Mouse (Mus musculus): ENCODE measurements around the gene Ttc38. TPM values are rescaled to one million over a fixed set of nuclear protein-coding genes. Genes with fewer than 3 reads are reported as not detected.

The Ttc38 gene
- polyA plus RNA-seq, 1 experiment, result 0.12 TPM

- Histone ChIP-seq H3ac (ENCODE audit: control insufficient read depth, insufficient read length) (no peak overlapping the region), H3K4me3 (no peak overlapping the region), H3K36me3 (ENCODE audit: control insufficient read depth, insufficient read depth) (no peaks in the 10 kb centered on the region), H3K27me3 (ENCODE audit: control insufficient read depth, insufficient read depth, insufficient read length) (peaks cover 7% of the 10 kb centered on the region), H3K4me2 (ENCODE audit: low read depth) (no peak overlapping the region), H3K79me2 (ENCODE audit: control insufficient read depth, insufficient read depth) (no peaks in the 10 kb centered on the region)
- TF ChIP-seq USF1 (IDR thresholded peaks at IDR 0.05; ENCODE audit: low read depth) (no peak), E2F4 (IDR thresholded peaks at IDR 0.05; ENCODE audit: insufficient read depth) (no peak), POLR2AphosphoS2 (IDR thresholded peaks at IDR 0.05; ENCODE audit: insufficient read length, low read depth) (no peak), TCF3 (IDR thresholded peaks at IDR 0.05; ENCODE audit: insufficient read length, low read depth) (no peak), CEBPB (IDR thresholded peaks at IDR 0.05; ENCODE audit: insufficient read depth, poor library complexity, severe bottlenecking) (no peak), MYOG (IDR thresholded peaks at IDR 0.05; ENCODE audit: control insufficient read depth in 1 of 3, insufficient read depth in 1 of 3, insufficient read length in 2 of 3, low read depth in 2 of 3) (no peak), MYOD1 (IDR thresholded peaks at IDR 0.05; ENCODE audit: control insufficient read depth in 1 of 3, insufficient read length in 2 of 3, low read depth in 2 of 3) (no peak), SRF (IDR thresholded peaks at IDR 0.05; ENCODE audit: control insufficient read depth, insufficient read length, low read depth) (no peak), REST (IDR thresholded peaks at IDR 0.05; ENCODE audit: insufficient read depth, insufficient read length) (no peak), MAX (IDR thresholded peaks at IDR 0.05; ENCODE audit: low read depth) (no peak), POLR2A (IDR thresholded peaks at IDR 0.05; ENCODE audit: insufficient read length, low read depth) (no peak), TCF12 (IDR thresholded peaks at IDR 0.05; ENCODE audit: insufficient read depth, poor library complexity, severe bottlenecking) (no peak)
Observed at GRCm38 (mm10) chr15:85809091-85809490, 23.0 kb upstream of the Ttc38 start.

DNA sequence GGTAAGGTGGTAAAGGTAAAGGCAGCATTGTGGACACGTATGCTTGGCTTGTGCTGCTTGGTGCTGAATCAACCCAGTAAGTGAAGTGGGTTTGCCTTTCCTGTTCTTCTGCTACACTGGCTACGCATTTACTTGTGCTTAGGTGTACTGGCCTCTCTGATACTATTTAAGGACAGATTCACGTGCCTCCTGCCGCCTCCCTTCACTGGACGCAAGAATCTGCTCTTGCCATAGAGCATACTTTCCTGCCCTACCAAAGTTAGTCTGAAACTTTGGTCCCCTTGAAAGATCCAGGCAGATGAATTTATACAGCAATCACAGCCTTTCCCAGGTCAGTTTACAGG lies 21.7 kb upstream of the Ttc38 start:
- H3K4me3 ChIP-seq, result peak overlapping the region; percentile 49
- TF ChIP-seq MYOG (IDR thresholded peaks at IDR 0.05; ENCODE audit: control insufficient read depth in 1 of 3, insufficient read depth in 1 of 3, insufficient read length in 2 of 3, low read depth in 2 of 3), result no peak
- TF ChIP-seq REST (IDR thresholded peaks at IDR 0.05; ENCODE audit: insufficient read depth, insufficient read length), result no peak
- TF ChIP-seq MAX (IDR thresholded peaks at IDR 0.05; ENCODE audit: low read depth), result no peak
- TF ChIP-seq POLR2A (IDR thresholded peaks at IDR 0.05; ENCODE audit: insufficient read length, low read depth), result no peak
- TF ChIP-seq TCF12 (IDR thresholded peaks at IDR 0.05; ENCODE audit: insufficient read depth, poor library complexity, severe bottlenecking), result no peak
- no peak for TF ChIP-seq E2F4 (IDR thresholded peaks at IDR 0.05; ENCODE audit: insufficient read depth)
- no peak for TF ChIP-seq POLR2AphosphoS2 (IDR thresholded peaks at IDR 0.05; ENCODE audit: insufficient read length, low read depth)
- no peak for TF ChIP-seq MYOD1 (IDR thresholded peaks at IDR 0.05; ENCODE audit: control insufficient read depth in 1 of 3, insufficient read length in 2 of 3, low read depth in 2 of 3)
- no peak for TF ChIP-seq TCF3 (IDR thresholded peaks at IDR 0.05; ENCODE audit: insufficient read length, low read depth)
- TF ChIP-seq CEBPB (IDR thresholded peaks at IDR 0.05; ENCODE audit: insufficient read depth, poor library complexity, severe bottlenecking), result no peak
- TF ChIP-seq SRF (IDR thresholded peaks at IDR 0.05; ENCODE audit: control insufficient read depth, insufficient read length, low read depth), result no peak

GRCm38 (mm10) chr15:85810806-85811521 lies 21.1 kb upstream of the Ttc38 start:
- peak overlapping the region; percentile 49 for H3K4me3 ChIP-seq
- peaks cover 21% of the 10 kb centered on the region for H3K27me3 ChIP-seq (ENCODE audit: control insufficient read depth, insufficient read depth, insufficient read length)
- no peaks in the 10 kb centered on the region for H3K36me3 ChIP-seq (ENCODE audit: control insufficient read depth, insufficient read depth)
- TF ChIP-seq USF1 (IDR thresholded peaks at IDR 0.05; ENCODE audit: low read depth) (no peak), REST (IDR thresholded peaks at IDR 0.05; ENCODE audit: insufficient read depth, insufficient read length) (no peak), MYOD1 (IDR thresholded peaks at IDR 0.05; ENCODE audit: control insufficient read depth in 1 of 3, insufficient read length in 2 of 3, low read depth in 2 of 3) (peak in 1 of 3 experiments; percentile 78), MAX (IDR thresholded peaks at IDR 0.05; ENCODE audit: low read depth) (no peak), POLR2A (IDR thresholded peaks at IDR 0.05; ENCODE audit: insufficient read length, low read depth) (no peak), POLR2AphosphoS2 (IDR thresholded peaks at IDR 0.05; ENCODE audit: insufficient read length, low read depth) (no peak), SRF (IDR thresholded peaks at IDR 0.05; ENCODE audit: control insufficient read depth, insufficient read length, low read depth) (peak; percentile 66), TCF3 (IDR thresholded peaks at IDR 0.05; ENCODE audit: insufficient read length, low read depth) (no peak), TCF12 (IDR thresholded peaks at IDR 0.05; ENCODE audit: insufficient read depth, poor library complexity, severe bottlenecking) (no peak), E2F4 (IDR thresholded peaks at IDR 0.05; ENCODE audit: insufficient read depth) (no peak), MYOG (IDR thresholded peaks at IDR 0.05; ENCODE audit: control insufficient read depth in 1 of 3, insufficient read depth in 1 of 3, insufficient read length in 2 of 3, low read depth in 2 of 3) (peak; percentile 16 to 59 (median 29))
- H3K4me2 ChIP-seq (ENCODE audit: low read depth), result peak overlapping the region; percentile 81
- no peaks in the 10 kb centered on the region for H3K79me2 ChIP-seq (ENCODE audit: control insufficient read depth, insufficient read depth)
- H3ac ChIP-seq (ENCODE audit: control insufficient read depth, insufficient read length), result peak overlapping the region; percentile 33

More for the DNA sequence above, 21.7 kb upstream of the Ttc38 start:
- peak overlapping the region; percentile 81 for H3K4me2 ChIP-seq (ENCODE audit: low read depth)
- H3ac ChIP-seq (ENCODE audit: control insufficient read depth, insufficient read length), result peak overlapping the region; percentile 33
- no peaks in the 10 kb centered on the region for H3K36me3 ChIP-seq (ENCODE audit: control insufficient read depth, insufficient read depth)
- no peaks in the 10 kb centered on the region for H3K79me2 ChIP-seq (ENCODE audit: control insufficient read depth, insufficient read depth)
- peaks cover 16% of the 10 kb centered on the region for H3K27me3 ChIP-seq (ENCODE audit: control insufficient read depth, insufficient read depth, insufficient read length)

DNA sequence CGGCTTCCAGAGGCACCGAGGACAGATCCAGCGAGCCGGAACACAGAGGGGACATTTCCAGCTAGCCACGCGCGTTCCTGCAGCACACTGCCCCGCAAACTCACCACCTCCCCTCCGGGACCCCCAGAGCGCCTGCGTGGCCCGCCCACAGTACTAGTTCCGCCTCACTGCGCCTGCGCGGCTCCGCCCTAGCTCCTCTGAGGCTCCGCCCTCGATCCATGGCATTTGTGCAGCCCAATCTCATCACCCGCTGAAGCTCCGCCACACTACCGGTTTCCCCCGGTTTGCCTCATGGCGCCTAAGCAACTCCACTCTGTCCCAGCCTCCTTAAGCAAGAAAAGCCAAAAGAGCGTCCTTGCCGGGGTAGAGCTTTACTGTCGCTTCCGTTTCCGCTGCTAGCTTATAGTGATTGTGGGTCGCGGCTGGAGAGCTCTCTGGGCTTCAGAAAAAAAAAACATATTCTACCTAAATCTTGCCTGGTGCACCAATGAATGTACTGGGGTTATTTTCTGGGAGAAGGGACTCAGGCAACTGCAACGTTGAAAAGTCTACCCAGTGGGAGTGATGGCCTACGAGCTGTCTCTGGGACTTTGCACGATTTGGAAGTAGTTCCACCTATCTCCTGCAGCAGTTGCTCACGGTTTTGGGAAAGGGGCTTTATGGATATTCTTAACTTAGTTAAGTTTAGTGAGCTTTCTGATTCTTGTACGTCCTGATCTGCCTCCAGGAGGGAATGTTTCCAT lies 20.4 kb upstream of the Ttc38 start, which contains the start of gene Cdpf1:
Cdpf1 (minus strand) TSS at position 163 of the 743 bp plus-strand sequence.
- Histone ChIP-seq H3K79me2 (ENCODE audit: control insufficient read depth, insufficient read depth) (no peaks in the 10 kb centered on the region), H3K36me3 (ENCODE audit: control insufficient read depth, insufficient read depth) (no peaks in the 10 kb centered on the region), H3K4me3 (peak within 1 kb of the TSS; percentile 49), H3K27me3 (ENCODE audit: control insufficient read depth, insufficient read depth, insufficient read length) (peaks cover 29% of the 10 kb centered on the region), H3ac (ENCODE audit: control insufficient read depth, insufficient read length) (peak within 1 kb of the TSS; percentile 33), H3K4me2 (ENCODE audit: low read depth) (peak within 1 kb of the TSS; percentile 81)
- TF ChIP-seq CEBPB (IDR thresholded peaks at IDR 0.05; ENCODE audit: insufficient read depth, poor library complexity, severe bottlenecking) (0 out of 2 replicates have a peak, but pooled peaks have one; percentile 13), MYOG (IDR thresholded peaks at IDR 0.05; ENCODE audit: control insufficient read depth in 1 of 3, insufficient read depth in 1 of 3, insufficient read length in 2 of 3, low read depth in 2 of 3) (no peak), USF1 (IDR thresholded peaks at IDR 0.05; ENCODE audit: low read depth) (no peak), POLR2AphosphoS2 (IDR thresholded peaks at IDR 0.05; ENCODE audit: insufficient read length, low read depth) (peak; percentile 96), POLR2A (IDR thresholded peaks at IDR 0.05; ENCODE audit: insufficient read length, low read depth) (peak; percentile 93)

Data from myocyte (in vitro differentiated cells).